Mouse (Mus musculus): ENCODE results near the gene Glt1d1. TPM values are rescaled to one million over a fixed set of nuclear protein-coding genes. Genes with fewer than 3 reads are reported as not detected.
A peak's percentile ranks its signal among the peaks of the same experiment; 100 is the strongest.
"Not testable (repeated sequence)": the region's sequence is repeated elsewhere in the genome, so short reads cannot be mapped to it uniquely, and the experiment has no call there.

The Glt1d1 gene
- polyA plus RNA-seq, 1 experiment = 13.8 TPM

DNA sequence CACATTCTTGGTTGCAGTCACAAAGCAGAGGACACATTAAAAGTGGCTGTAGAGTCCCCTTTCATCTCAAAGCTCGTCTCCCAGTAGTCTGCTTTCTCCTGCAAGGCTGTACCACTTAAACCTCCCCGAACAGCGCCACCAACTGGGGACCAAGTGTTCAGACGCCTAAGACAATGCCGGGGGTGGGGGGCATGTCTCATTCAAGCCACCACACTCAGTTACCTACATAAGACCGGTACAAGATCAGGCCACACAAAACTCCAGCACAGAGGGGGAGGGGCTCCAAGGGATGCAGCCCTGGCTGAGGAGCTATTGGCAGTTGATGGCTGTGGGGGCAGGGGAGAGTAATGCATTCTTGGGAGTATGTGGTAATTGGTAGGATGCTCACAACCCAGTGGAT lies 68.1 kb downstream of the Glt1d1 start:
- Histone ChIP-seq H3K27ac (ENCODE audit: insufficient read depth, low read length) (no peak overlapping the region), H3K27me3 (ENCODE audit: control insufficient read depth, insufficient read depth, low read length) (no peaks in the 10 kb centered on the region), H3K4me1 (ENCODE audit: control insufficient read depth, insufficient read depth, low read length) (no peaks in the 10 kb centered on the region), H3K4me3 (replicated peaks; ENCODE audit: insufficient read depth, low read depth, low read length) (no peak overlapping the region)
- 83% methylated on average over 6 of the region's 6 CpGs for WGBS
- no peak for TF ChIP-seq CTCF (IDR thresholded peaks at IDR 0.05; ENCODE audit: borderline replicate concordance, insufficient read depth, low read depth, low read length)
- no peak for TF ChIP-seq POLR2A (IDR thresholded peaks at IDR 0.05; ENCODE audit: borderline replicate concordance, insufficient read depth, low read length)
- DNase-seq = no peak

DNA sequence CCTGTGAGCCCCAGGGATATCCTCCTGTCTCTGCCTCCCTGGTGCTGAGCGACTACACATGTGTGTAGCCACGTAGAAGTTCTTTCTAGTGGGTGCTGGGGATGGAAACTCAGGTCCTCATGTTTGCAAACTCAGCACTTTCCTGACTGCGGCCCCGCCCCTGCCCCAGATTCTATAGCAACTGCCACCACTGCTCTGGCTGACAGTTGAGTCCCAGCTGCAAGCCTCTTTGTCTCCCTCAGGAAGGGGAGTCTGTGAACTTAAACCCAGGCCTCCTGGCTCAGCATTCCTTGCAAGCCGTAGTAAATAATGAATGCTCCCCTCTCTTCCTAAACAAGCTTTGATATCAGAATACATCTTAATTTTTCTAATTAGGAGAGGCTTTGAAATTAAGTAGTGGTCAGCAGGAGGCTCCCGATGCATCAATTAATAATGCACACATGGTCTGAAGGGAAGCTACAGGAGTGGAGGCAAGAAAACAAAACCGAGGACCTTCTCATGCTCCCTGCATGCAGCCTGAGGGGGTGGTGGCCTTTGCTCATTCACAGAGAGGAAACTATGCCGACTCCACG lies 71.6 kb downstream of the Glt1d1 start:
- no peak for DNase-seq

DNA sequence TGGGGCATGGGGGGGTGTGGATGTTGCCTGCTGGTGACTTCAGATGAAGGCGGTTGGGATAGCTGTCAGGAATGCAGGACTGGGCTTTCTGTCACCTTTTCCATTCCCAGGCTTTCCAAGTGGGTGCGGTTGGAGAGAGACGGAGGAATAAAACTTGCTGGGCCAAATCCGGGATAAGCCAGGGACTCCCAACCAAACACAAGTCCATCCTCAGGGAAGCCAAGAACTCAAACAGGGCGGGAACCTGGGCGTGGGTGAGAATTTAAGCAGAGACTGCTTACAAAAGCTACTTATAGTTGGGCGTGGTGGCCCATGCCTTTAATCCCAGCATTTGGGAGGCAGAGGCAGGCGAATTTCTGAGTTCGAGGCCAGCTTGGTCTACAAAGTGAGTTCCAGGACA lies 73.2 kb downstream of the Glt1d1 start:
- DNase-seq = no peak
- H3K4me1 ChIP-seq (ENCODE audit: control insufficient read depth, insufficient read depth, low read length) = no peaks in the 10 kb centered on the region
- H3K27ac ChIP-seq (ENCODE audit: insufficient read depth, low read length) = no peak overlapping the region
- H3K27me3 ChIP-seq (ENCODE audit: control insufficient read depth, insufficient read depth, low read length) = no peaks in the 10 kb centered on the region
- no peak overlapping the region for H3K4me3 ChIP-seq (replicated peaks; ENCODE audit: insufficient read depth, low read depth, low read length)
- TF ChIP-seq CTCF (IDR thresholded peaks at IDR 0.05; ENCODE audit: borderline replicate concordance, insufficient read depth, low read depth, low read length) (no peak), POLR2A (IDR thresholded peaks at IDR 0.05; ENCODE audit: borderline replicate concordance, insufficient read depth, low read length) (no peak)
- 93% methylated on average over 9 of the region's 9 CpGs for WGBS

More for the DNA sequence above, 71.6 kb downstream of the Glt1d1 start:
- H3K4me3 ChIP-seq (replicated peaks; ENCODE audit: insufficient read depth, low read depth, low read length) = no peak overlapping the region
- no peak overlapping the region for H3K27ac ChIP-seq (ENCODE audit: insufficient read depth, low read length)
- no peaks in the 10 kb centered on the region for H3K27me3 ChIP-seq (ENCODE audit: control insufficient read depth, insufficient read depth, low read length)
- 48% methylated on average over 9 of the region's 9 CpGs for WGBS
- TF ChIP-seq CTCF (IDR thresholded peaks at IDR 0.05; ENCODE audit: borderline replicate concordance, insufficient read depth, low read depth, low read length) (no peak), POLR2A (IDR thresholded peaks at IDR 0.05; ENCODE audit: borderline replicate concordance, insufficient read depth, low read length) (no peak)
- H3K4me1 ChIP-seq (ENCODE audit: control insufficient read depth, insufficient read depth, low read length) = no peaks in the 10 kb centered on the region

DNA sequence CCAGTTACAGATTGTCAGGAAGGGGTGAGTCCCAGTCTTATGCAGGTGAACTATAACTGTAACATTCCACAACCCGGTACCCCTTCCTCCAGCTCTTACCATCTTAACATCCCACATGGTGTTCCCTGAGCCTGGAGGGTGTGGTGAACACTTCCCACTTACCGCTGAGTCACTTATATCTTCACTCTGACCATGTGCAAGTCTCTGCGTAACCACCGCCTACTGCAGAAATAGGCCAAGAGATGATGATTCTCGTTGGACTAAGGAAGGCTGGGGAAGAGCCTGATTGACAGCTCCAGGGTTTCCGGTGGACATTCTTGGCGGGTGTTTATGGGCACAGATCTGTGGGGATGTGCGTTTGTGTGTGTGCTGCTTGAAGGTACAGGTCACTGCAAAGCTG lies 73.9 kb downstream of the Glt1d1 start:
- Histone ChIP-seq H3K4me3 (replicated peaks; ENCODE audit: insufficient read depth, low read depth, low read length) (no peak overlapping the region), H3K27me3 (ENCODE audit: control insufficient read depth, insufficient read depth, low read length) (no peaks in the 10 kb centered on the region), H3K27ac (ENCODE audit: insufficient read depth, low read length) (no peak overlapping the region), H3K4me1 (ENCODE audit: control insufficient read depth, insufficient read depth, low read length) (no peaks in the 10 kb centered on the region)
- no peak for DNase-seq
- WGBS = 85% methylated on average over 8 of the region's 8 CpGs
- no peak for TF ChIP-seq CTCF (IDR thresholded peaks at IDR 0.05; ENCODE audit: borderline replicate concordance, insufficient read depth, low read depth, low read length)
- no peak for TF ChIP-seq POLR2A (IDR thresholded peaks at IDR 0.05; ENCODE audit: borderline replicate concordance, insufficient read depth, low read length)

DNA sequence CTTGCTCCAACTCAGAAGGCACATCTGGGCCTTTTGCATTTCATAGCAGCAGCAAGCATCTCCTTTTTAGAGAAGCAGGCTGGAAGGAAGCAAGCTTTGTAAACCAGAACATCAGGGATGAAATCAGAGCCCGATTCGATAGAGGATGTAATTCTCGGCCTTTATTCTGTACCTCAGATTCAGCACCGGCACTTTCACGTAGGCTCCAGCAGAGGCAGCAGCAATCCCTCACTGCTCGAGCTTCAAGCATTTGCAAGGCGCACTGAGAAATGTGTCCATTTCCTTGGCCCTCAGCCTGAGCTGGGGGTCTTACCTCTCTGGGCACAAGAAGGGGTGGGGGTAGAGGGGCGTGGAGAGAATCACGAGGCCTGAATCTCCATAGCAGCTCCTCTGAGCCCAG lies 76.1 kb downstream of the Glt1d1 start:
- no peaks in the 10 kb centered on the region for H3K27me3 ChIP-seq (ENCODE audit: control insufficient read depth, insufficient read depth, low read length)
- H3K4me1 ChIP-seq (ENCODE audit: control insufficient read depth, insufficient read depth, low read length) = no peaks in the 10 kb centered on the region
- WGBS = 73% methylated on average over 9 of the region's 9 CpGs
- DNase-seq = no peak
- no peak overlapping the region for H3K27ac ChIP-seq (ENCODE audit: insufficient read depth, low read length)
- no peak for TF ChIP-seq POLR2A (IDR thresholded peaks at IDR 0.05; ENCODE audit: borderline replicate concordance, insufficient read depth, low read length)
- no peak for TF ChIP-seq CTCF (IDR thresholded peaks at IDR 0.05; ENCODE audit: borderline replicate concordance, insufficient read depth, low read depth, low read length)
- no peak overlapping the region for H3K4me3 ChIP-seq (replicated peaks; ENCODE audit: insufficient read depth, low read depth, low read length)

DNA sequence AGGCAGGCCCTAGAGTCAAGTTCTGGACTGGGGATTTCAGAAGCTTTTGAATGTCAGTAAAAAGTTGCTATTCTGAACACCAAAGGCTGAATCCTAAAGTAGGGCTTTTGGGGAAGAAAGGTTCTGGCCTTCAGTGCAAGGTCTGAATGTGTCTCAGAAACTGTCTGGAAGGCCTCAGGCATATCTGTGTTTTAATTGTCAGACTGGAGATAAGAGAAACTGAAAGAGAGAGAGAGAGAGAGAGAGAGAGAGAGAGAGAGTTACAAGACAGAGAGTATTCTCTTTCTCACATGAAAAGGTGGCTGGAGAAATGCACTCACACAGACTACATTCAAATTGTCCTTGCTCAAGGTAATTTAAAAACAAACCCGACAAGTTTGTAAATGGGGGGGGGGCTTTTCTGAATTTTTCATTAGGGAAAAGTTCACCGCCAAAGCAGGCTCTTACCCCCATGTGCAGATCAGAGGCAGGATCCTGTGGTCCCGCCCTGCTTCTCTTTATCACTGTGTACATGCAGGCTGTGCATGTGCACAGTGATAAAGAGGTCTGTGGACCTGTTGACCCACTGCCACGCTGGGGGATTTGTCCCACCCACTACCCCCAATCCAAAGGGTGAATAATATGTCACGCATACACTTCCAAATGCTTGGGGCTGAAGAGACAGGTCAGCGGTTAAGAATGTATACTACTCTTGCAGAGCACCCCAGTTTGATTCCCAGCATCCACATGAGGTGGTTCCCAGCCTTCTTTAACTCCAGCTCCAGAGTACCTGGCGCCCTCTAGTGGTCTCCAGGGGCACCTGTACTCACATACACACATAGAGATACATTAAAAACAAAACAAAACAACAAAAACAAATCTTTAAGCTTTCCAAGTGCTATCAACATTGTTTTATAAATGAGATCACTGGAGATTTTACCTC lies 83.0 kb downstream of the Glt1d1 start:
- H3K4me1 ChIP-seq (ENCODE audit: control insufficient read depth, insufficient read depth, low read length) = no peaks in the 10 kb centered on the region
- no peak for DNase-seq

DNA sequence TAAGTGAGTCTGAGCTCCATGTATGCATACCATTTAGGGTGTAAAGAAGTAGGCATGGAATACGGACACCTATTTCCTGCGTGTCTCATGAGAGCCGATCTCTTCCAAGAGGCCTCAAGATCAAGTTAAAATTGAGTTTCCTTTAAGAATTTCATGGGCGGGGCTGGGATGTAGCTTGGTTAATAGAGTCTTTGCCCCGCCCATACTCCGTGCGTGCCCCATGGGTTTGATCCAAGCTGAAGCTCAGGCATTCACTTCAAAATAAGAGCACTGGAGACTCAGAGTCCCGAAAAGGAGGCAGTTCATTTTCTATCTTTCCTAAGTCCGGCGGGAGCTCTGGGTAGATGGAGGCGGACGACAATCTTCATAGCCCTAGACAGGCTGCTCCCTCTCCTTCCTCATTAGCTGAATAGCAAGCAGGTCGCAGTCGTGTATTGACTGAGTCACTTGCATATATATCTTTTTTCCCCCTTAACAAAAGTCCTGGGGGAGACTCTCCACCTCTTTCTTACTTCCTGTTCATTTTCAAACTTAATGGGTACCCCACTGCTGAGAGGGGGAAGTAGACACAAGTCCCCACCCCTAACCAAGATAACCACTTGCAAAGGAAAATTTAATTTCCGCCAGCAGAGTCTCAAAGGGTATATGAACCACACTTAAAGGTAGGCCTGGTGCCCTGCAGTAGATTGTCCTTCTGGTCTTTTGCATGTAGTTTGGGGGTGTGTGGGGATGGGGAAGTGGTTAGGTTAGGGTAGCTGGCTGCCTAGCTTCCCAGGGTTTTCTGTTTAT lies 88.7 kb downstream of the Glt1d1 start:
- H3K4me3 ChIP-seq (replicated peaks; ENCODE audit: insufficient read depth, low read depth, low read length) = no peak overlapping the region
- no peaks in the 10 kb centered on the region for H3K27me3 ChIP-seq (ENCODE audit: control insufficient read depth, insufficient read depth, low read length)
- H3K27ac ChIP-seq (ENCODE audit: insufficient read depth, low read length) = no peak overlapping the region
- TF ChIP-seq POLR2A (IDR thresholded peaks at IDR 0.05; ENCODE audit: borderline replicate concordance, insufficient read depth, low read length) (no peak), CTCF (IDR thresholded peaks at IDR 0.05; ENCODE audit: borderline replicate concordance, insufficient read depth, low read depth, low read length) (no peak)
- H3K4me1 ChIP-seq (ENCODE audit: control insufficient read depth, insufficient read depth, low read length) = no peaks in the 10 kb centered on the region
- peak in 1 of 2 experiments; percentile 8 for DNase-seq
- WGBS = 22% methylated on average over 15 of the region's 15 CpGs

More for the DNA sequence above, 83.0 kb downstream of the Glt1d1 start:
- H3K27ac ChIP-seq (ENCODE audit: insufficient read depth, low read length) = no peak overlapping the region
- H3K27me3 ChIP-seq (ENCODE audit: control insufficient read depth, insufficient read depth, low read length) = no peaks in the 10 kb centered on the region
- TF ChIP-seq POLR2A (IDR thresholded peaks at IDR 0.05; ENCODE audit: borderline replicate concordance, insufficient read depth, low read length) = no peak
- WGBS = 84% methylated on average over 7 of the region's 7 CpGs
- H3K4me3 ChIP-seq (replicated peaks; ENCODE audit: insufficient read depth, low read depth, low read length) = no peak overlapping the region

DNA sequence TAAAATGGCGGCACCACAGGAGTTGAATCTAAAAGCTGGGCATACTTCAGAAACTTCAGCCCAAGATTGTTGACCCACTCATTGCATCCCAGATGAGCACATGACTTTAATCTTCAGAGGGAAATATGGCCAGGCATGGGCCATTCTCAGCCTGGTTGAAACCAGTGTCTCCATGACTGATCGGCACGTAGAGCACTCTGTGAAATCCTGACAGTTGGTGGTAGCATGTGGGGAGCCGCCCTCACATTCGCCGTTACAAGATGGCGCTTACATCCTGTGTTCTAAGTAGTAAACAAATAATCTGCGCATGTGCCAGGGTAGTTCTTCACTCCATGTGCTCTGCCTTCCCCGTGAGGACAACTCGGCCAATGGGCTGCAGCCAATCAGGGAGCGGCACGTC lies 90.1 kb downstream of the Glt1d1 start:
- H3K4me3 ChIP-seq (replicated peaks; ENCODE audit: insufficient read depth, low read depth, low read length); H3K4me1 ChIP-seq (ENCODE audit: control insufficient read depth, insufficient read depth, low read length); H3K27ac ChIP-seq (ENCODE audit: insufficient read depth, low read length); H3K27me3 ChIP-seq (ENCODE audit: control insufficient read depth, insufficient read depth, low read length); DNase-seq: not testable (repeated sequence)
- 93% methylated on average over 12 of the region's 12 CpGs for WGBS
